Mouse (Mus musculus) frontal cortex, postnatal 36 days (tissue): Measurements from ENCODE around the gene Dock10.

Source experiments
- DNase-seq, 2 experiments: peaks; one replicate each; pipeline ENCODE4 v3.0.0; 2022; ENCODE audit warnings: low spot score in 2 of 2

Gene Dock10

GRCm38 (mm10) chr1:80472395-80472794 is 285.9 kb downstream of the Dock10 start:
- DNase-seq: no peak

- no peak for DNase-seq
These were observed 297.0 kb downstream of the Dock10 start, which contains the start of gene Gm45261 for GRCm38 (mm10) chr1:80461348-80461747. Gene Gm45261 (minus strand): TSS chr1:80461448.

DNA sequence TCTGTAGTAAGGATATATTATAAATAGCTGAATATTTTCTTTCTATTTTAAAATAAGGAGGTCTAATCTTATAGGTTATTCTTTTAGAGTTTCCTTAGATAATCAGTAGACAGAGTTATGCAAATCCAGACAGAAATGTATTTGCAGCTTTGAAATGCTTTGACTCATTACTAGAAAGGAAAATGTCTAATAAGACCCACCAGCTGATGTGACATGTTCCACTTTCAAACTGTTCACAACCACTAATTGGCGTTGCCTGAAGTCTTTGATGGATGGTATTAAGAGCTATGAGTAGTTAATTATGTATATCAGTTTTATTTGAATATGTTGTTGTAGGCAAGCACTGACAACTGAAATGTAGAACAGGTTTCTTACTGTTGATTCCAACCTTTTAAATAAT is 298.4 kb downstream of the Dock10 start:
- DNase-seq: no peak

DNA sequence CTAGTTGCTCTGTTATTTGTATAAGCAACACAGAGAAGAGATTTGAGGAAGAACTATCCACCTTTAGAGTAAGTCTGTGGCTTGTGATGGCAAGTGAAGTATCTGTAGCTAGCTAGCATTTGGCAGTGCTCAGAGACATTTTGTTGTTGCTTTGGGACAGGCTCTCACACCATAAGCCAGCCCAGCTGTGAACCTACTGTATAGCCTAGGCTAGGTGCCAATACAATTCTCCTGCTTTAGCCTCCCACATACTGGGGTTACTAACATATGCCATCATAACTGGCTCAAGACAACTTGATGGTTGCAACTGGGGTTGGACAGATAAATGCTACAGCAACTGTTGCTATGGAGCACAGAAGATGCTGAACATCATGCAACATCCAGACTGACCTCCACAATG is 298.9 kb downstream of the Dock10 start:
- no peak for DNase-seq

DNA sequence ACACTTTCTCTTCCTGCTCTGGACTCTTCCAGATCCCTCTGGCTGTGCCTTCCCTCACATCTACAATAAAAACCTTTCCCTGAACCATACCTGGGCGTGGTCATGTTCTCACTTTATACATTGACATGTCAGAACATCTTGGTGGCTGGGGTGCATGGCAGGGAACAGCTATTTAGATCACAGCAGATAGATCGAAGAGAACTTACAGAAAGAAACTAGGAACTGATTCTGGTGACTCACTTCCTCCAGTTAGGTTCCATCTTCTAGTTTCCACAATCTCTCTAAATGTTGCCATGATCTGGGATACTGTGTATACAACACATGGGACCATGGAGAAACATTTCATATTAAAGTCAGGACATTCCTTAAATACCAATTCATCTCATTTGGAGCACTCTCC is 304.4 kb downstream of the Dock10 start:
- DNase-seq: no peak

DNA sequence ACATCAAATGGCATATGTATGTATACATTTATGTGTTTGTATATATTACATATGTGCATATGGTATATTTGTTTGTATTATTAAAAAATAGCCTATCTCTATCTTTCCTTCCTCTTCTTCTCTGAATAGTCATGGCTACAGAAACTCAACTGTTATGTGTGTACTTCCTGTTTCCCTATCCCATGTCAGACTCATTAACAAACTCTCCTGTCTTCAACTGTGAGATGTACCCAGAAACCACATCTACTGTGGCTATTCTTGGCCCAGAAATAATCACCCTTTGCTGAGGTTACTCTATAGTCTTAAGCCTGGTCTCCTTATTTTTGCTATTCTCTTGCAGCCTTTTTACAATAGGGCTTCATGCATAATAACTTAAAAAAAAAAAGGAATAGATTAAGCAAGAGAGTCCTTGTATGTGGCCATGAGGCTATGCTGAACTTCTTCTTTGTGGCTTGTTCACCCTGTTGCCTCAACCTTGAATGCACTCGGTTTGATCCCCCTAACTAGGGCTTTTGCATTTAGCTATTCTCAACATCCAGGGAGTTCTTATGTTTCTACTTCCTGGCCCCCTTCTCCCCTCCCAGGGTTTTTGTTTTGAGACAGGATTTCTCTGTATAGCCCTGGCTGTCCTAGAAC is 306.3 kb downstream of the Dock10 start:
- no peak for DNase-seq
